Mouse (Mus musculus): ENCODE data around the gene Tph2.

- TF ChIP-seq CTCF (IDR thresholded peaks at IDR 0.05; ENCODE audit: borderline replicate concordance, control insufficient read depth, extremely low read depth, insufficient read depth, low read length, poor library complexity) = no peak
- TF ChIP-seq POLR2A (IDR thresholded peaks at IDR 0.05; ENCODE audit: control insufficient read depth, extremely low read depth, insufficient read depth, low read length, poor library complexity) = no peak
These were observed 15.4 kb downstream of the Tph2 start for GRCm38 (mm10) chr10:115169410-115169809.

Measured in thymus, adult 2 months (tissue).